Mouse (Mus musculus) heart, embryonic 15.5 days (tissue): ENCODE measurements at regions not wholly inside any gene's neighbourhood (a gene's known extent, or its start where the extent isn't known, plus 50 kb on each side); places are given as distances from the start of the nearest gene placed in this dataset.
A peak's percentile ranks its signal among the peaks of the same experiment; 100 is the strongest.

ENCODE experiments used
- ATAC-seq: fragments of 200-750 bp; cut with Nextera tagmentation; replicated peaks from 2 replicates; pipeline ENCODE4 v1.8.0; 2017; ENCODE audit warnings: low read depth, moderate TSS enrichment; ENCODE audit not compliant: insufficient number of reproducible peaks, insufficient read depth, low FRiP score
- H3K27ac ChIP-seq: fragments of 300-500 bp; sonication (generic); 2 replicates; pipeline ENCODE4 v1.5.1; 2015; ENCODE audit warnings: mild to moderate bottlenecking, inconsistent platforms
- H3K27me3 ChIP-seq: fragments of 300-500 bp; sonication (generic); 2 replicates; pipeline ENCODE4 v1.6.1; 2015; ENCODE audit warnings: inconsistent platforms
- H3K36me3 ChIP-seq: fragments of 300-500 bp; sonication (generic); 2 replicates; pipeline ENCODE4 v1.6.1; 2015; ENCODE audit warnings: mild to moderate bottlenecking, inconsistent platforms
- H3K4me1 ChIP-seq: fragments of 300-500 bp; sonication (generic); replicated peaks from 2 replicates; pipeline ENCODE4 v1.6.1; 2015; ENCODE audit warnings: inconsistent platforms
- H3K4me2 ChIP-seq: fragments of 300-500 bp; sonication (generic); 2 replicates; pipeline ENCODE4 v1.6.1; 2015; ENCODE audit warnings: inconsistent platforms, mild to moderate bottlenecking, moderate library complexity
- H3K4me3 ChIP-seq: fragments of 300-500 bp; sonication (generic); 2 replicates; pipeline ENCODE4 v1.5.1; 2015; ENCODE audit warnings: mild to moderate bottlenecking, inconsistent platforms
- H3K9ac ChIP-seq: fragments of 300-500 bp; sonication (generic); 2 replicates; pipeline ENCODE4 v1.6.1; 2015; ENCODE audit warnings: mild to moderate bottlenecking, inconsistent platforms
- H3K9me3 ChIP-seq: fragments of 300-500 bp; sonication (generic); replicated peaks from 2 replicates; pipeline ENCODE4 v1.6.1; 2016; ENCODE audit warnings: inconsistent platforms
- WGBS: fragments of 180-500 bp; shearing (Covaris S2); methylation state at CpG from one replicate; pipeline ENCODE4 v1.1.7; 2015; ENCODE audit warnings: mixed read lengths; 5-methylcytosine and 5-hydroxymethylcytosine counted together

DNA sequence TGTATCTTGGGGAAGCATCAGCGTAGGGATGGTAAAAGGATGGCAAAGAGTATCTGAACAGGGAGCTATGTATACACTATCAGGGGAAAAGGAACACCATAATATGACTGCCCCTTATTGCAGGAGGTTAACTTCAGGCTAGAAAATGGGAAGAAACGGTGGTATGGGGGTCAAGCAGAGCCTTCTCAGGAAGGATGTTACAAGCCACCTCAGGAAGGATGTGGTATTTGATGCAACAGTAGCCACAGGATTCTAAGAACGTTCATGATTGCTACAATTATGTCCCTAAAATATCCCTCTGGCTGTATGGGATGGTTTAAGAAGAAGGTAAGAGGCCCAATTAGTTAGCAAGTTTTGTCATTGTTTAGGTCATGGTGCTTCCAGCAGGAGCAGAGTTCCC lies 249.5 kb downstream of the Inhba start:
- Histone ChIP-seq H3K9me3 (no peaks in the 10 kb centered on the region), H3K36me3 (no peaks in the 10 kb centered on the region), H3K27ac (no peak overlapping the region), H3K4me3 (no peak overlapping the region), H3K4me1 (no peaks in the 10 kb centered on the region), H3K27me3 (no peaks in the 10 kb centered on the region), H3K4me2 (no peak overlapping the region), H3K9ac (no peak overlapping the region)
- ATAC-seq = no peak
- 57% methylated on average over 3 of the region's 3 CpGs for WGBS

DNA sequence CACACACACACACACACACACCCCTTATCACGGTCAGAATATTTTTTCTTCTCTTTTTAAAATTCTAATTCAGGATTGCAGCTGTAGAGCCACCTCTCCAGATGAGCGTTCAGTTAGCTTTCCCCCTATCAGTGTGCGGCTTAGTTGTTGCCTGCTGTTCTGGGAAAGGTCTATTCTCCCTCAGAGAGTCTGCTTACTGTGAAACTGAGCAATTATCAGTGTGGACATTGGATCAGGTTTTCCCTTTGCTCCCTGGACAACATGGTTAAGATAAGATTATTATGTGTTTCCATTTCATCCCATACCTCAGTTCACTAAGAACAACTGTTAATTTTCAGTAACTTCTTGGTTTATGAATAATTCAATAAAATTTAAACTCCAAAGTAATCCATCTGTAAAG lies 268.3 kb downstream of the Inhba start:
- no peak overlapping the region for H3K4me2 ChIP-seq
- 42% methylated on average over 3 of the region's 3 CpGs for WGBS
- no peaks in the 10 kb centered on the region for H3K36me3 ChIP-seq
- no peak overlapping the region for H3K27ac ChIP-seq
- H3K27me3 ChIP-seq = no peaks in the 10 kb centered on the region
- H3K4me3 ChIP-seq = no peak overlapping the region
- H3K9ac ChIP-seq = no peak overlapping the region
- peaks cover 15% of the 10 kb centered on the region for H3K4me1 ChIP-seq
- no peak for ATAC-seq
- H3K9me3 ChIP-seq = no peaks in the 10 kb centered on the region

- Histone ChIP-seq H3K27ac (no peak overlapping the region), H3K36me3 (no peaks in the 10 kb centered on the region)
Observed at GRCm38 (mm10) chr13:16280742-16281141, 269.1 kb downstream of the Inhba start.

GRCm38 (mm10) chr13:16281777-16282176 lies 270.1 kb downstream of the Inhba start:
- ATAC-seq = no peak
- peak overlapping the region; percentile 73 for H3K27ac ChIP-seq
- no peaks in the 10 kb centered on the region for H3K36me3 ChIP-seq
- no peak overlapping the region for H3K9ac ChIP-seq
- no peaks in the 10 kb centered on the region for H3K9me3 ChIP-seq
- H3K27me3 ChIP-seq = no peaks in the 10 kb centered on the region
- H3K4me2 ChIP-seq = no peak overlapping the region
- H3K4me3 ChIP-seq = no peak overlapping the region
- peaks cover 15% of the 10 kb centered on the region for H3K4me1 ChIP-seq

More at GRCm38 (mm10) chr13:16280742-16281141, 269.1 kb downstream of the Inhba start:
- Histone ChIP-seq H3K9ac (no peak overlapping the region), H3K4me2 (no peak overlapping the region), H3K9me3 (no peaks in the 10 kb centered on the region), H3K4me1 (peaks cover 15% of the 10 kb centered on the region), H3K27me3 (no peaks in the 10 kb centered on the region), H3K4me3 (no peak overlapping the region)
- WGBS = 26% methylated on average over 2 of the region's 2 CpGs
- no peak for ATAC-seq

DNA sequence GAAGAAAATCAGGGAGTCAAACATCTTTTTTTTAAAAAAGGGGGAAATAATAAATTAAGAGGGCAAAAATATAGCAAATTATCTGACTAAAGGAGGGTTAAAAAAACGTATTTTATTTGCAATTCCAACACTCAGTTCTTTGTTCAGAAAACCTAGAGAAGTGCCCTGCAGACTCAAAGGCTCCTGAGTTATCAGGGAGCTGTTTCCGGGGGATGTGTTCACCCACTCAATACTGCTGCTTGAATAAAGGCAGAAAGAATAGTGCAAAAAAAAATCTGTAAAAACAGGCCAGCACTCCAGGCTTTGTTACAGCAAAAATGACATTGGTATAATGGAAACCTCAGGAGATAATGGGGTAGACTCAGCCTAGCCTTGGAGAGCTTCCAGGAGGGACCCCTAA lies 270.6 kb downstream of the Inhba start:
- no peaks in the 10 kb centered on the region for H3K9me3 ChIP-seq
- peak overlapping the region; percentile 73 for H3K27ac ChIP-seq
- no peak overlapping the region for H3K4me2 ChIP-seq
- H3K36me3 ChIP-seq = no peaks in the 10 kb centered on the region
- no peak overlapping the region for H3K9ac ChIP-seq
- no peak overlapping the region for H3K4me3 ChIP-seq
- peak; percentile 43; the same call in 1 of the 2 replicates for ATAC-seq
- no peaks in the 10 kb centered on the region for H3K27me3 ChIP-seq
- peaks cover 15% of the 10 kb centered on the region for H3K4me1 ChIP-seq
- WGBS = 23% methylated on average over 2 of the region's 2 CpGs

- H3K9ac ChIP-seq = no peak overlapping the region
- H3K4me2 ChIP-seq = no peak overlapping the region
- peaks cover 15% of the 10 kb centered on the region for H3K4me1 ChIP-seq
- H3K27ac ChIP-seq = no peak overlapping the region
- H3K27me3 ChIP-seq = no peaks in the 10 kb centered on the region
- WGBS = 59% methylated on average over 4 of the region's 4 CpGs
- no peaks in the 10 kb centered on the region for H3K36me3 ChIP-seq
- no peaks in the 10 kb centered on the region for H3K9me3 ChIP-seq
- ATAC-seq = no peak
- no peak overlapping the region for H3K4me3 ChIP-seq
Observed at GRCm38 (mm10) chr13:16283336-16283735, 271.7 kb downstream of the Inhba start.

DNA sequence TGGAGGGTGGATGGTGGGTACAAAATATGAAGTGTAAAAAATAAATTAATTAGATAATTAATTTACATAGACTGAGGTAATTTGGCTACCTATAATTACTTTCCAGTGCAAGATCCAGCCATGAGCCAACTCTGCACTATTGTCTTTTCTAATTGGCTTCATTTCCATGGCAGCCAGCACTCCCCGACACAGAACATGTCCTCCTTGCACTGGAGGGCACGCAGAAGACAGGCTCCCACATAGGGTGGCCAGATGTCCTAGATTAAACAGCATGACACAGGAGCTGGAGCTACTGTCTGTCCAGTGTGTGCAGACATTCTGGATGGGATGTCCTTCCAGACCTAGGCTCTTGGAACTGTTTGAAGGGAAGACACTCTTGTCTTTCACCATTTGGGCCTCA lies 278.0 kb downstream of the Inhba start:
- Histone ChIP-seq H3K27ac (no peak overlapping the region), H3K4me3 (no peak overlapping the region), H3K9me3 (no peaks in the 10 kb centered on the region), H3K36me3 (no peaks in the 10 kb centered on the region), H3K9ac (no peak overlapping the region), H3K27me3 (no peaks in the 10 kb centered on the region), H3K4me2 (no peak overlapping the region), H3K4me1 (0 out of 2 replicates have a peak, but pooled peaks cover 6% of the 10 kb centered on the region)
- WGBS = 82% methylated on average over 2 of the region's 2 CpGs
- ATAC-seq = no peak

DNA sequence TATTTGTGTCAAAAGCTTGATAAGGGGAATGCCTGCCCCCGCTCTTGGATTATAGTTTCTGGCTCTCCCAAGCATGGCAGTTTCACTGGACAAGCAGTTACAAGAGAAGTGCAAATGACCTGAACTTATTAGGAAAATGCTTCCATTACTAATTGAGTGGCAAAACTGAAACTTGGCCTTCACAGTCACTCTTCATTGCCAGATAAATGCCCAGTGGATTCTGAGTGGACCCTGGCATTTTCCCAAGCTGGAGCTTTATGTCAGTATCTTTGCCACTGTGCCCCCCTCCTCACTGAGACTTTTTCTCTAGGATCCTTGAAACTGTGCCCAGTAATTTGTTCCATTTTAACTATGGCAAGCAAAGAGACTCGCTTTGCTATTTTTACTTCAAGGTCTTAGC lies 279.1 kb downstream of the Inhba start:
- H3K27ac ChIP-seq = 0 out of 2 replicates have a peak overlapping the region, but pooled peaks have one; percentile 16
- H3K27me3 ChIP-seq = no peaks in the 10 kb centered on the region
- H3K4me1 ChIP-seq = 0 out of 2 replicates have a peak, but pooled peaks cover 6% of the 10 kb centered on the region
- no peak overlapping the region for H3K4me2 ChIP-seq
- ATAC-seq = no peak
- no peak overlapping the region for H3K9ac ChIP-seq
- WGBS = 55% methylated on average over 2 of the region's 2 CpGs
- no peak overlapping the region for H3K4me3 ChIP-seq
- H3K36me3 ChIP-seq = no peaks in the 10 kb centered on the region
- no peaks in the 10 kb centered on the region for H3K9me3 ChIP-seq

DNA sequence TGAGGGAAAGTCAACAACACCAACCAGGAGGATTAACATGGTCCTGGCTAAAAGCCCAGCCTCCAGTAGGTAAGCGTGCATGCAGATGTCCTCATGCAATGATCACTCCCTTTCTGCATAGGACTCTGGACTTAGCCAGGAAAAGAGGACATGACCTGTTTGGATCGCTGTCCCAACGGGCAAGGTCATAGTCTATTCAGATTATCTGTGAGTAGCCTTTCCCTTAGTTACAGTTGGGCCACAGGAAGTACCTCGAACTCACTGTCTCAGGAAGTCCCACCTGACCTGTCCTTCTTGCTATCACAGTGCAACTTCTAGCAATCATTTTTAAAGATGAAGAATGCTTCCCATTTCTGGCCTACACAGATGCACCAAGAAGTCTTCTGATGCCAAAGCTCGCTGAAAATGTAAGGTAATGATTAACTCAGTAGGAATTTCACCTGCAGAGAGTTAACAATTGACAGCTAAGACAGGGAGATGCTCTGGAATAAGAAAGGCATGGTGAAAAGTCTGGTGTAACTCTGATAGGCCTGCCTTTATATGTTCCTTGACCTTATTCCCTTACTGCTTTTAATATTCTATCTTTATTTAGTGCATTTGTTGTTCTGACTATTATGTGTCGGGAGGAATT lies 280.1 kb downstream of the Inhba start:
- 0 out of 2 replicates have a peak, but pooled peaks cover 6% of the 10 kb centered on the region for H3K4me1 ChIP-seq

DNA sequence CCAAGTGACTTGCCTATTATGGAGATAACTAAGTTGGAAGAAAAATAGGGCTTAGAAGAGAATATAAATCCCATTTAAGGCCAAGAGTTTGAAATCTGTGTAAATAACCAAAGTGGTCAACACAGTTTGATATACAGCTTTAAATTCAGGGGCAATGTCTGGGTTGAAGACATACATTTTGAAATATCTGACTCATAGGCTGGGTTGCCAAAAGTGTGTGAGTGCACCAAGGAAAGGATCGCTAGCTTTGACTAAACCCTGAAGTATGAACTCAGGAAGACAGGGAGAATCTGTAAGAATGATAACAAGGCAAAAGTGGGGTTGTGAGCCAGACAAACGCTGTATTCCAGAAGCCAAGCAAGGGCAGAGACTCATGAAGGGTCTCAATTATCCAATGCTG lies 288.1 kb downstream of the Inhba start:
- no peak for ATAC-seq
- Histone ChIP-seq H3K27me3 (no peaks in the 10 kb centered on the region), H3K36me3 (no peaks in the 10 kb centered on the region), H3K4me3 (no peak overlapping the region), H3K4me2 (no peak overlapping the region), H3K9ac (no peak overlapping the region), H3K27ac (no peak overlapping the region), H3K4me1 (no peaks in the 10 kb centered on the region), H3K9me3 (no peaks in the 10 kb centered on the region)
- WGBS = 48% methylated on average over 2 of the region's 2 CpGs

More for the DNA sequence above, 280.1 kb downstream of the Inhba start:
- H3K27ac ChIP-seq = no peak overlapping the region
- no peak overlapping the region for H3K4me3 ChIP-seq
- no peaks in the 10 kb centered on the region for H3K27me3 ChIP-seq
- ATAC-seq = no peak
- no peak overlapping the region for H3K4me2 ChIP-seq
- H3K9ac ChIP-seq = no peak overlapping the region
- H3K9me3 ChIP-seq = no peaks in the 10 kb centered on the region
- 75% methylated on average over 6 of the region's 6 CpGs for WGBS
- H3K36me3 ChIP-seq = no peaks in the 10 kb centered on the region

- 87% methylated on average over 2 of the region's 2 CpGs for WGBS
- no peak overlapping the region for H3K27ac ChIP-seq
- no peaks in the 10 kb centered on the region for H3K27me3 ChIP-seq
- no peak overlapping the region for H3K4me2 ChIP-seq
- H3K9ac ChIP-seq = no peak overlapping the region
- no peaks in the 10 kb centered on the region for H3K9me3 ChIP-seq
- no peaks in the 10 kb centered on the region for H3K36me3 ChIP-seq
- ATAC-seq = no peak
- H3K4me1 ChIP-seq = peaks cover 3% of the 10 kb centered on the region; the same call in 1 of the 2 replicates
- no peak overlapping the region for H3K4me3 ChIP-seq
Observed at GRCm38 (mm10) chr13:16314669-16315068, 303.0 kb downstream of the Inhba start.

DNA sequence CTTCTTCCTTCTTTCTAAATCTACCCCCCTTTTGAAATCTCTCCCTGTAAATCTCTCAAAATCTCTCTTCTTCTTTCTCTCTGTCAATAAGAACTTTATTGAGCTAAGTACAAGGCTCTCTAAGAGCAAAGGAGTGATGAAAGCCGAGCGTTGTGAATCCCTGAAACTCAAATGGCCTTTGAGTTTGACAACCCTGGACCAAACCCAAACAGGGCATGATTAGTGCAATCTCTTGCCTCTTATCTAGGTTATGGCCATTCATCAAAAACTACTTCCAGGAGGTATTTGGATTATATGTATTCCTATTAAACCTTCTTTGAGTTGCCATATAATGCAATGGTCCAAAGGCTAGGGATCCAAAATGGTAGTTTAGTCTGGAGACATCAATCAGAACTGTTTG lies 304.0 kb downstream of the Inhba start:
- no peak overlapping the region for H3K4me2 ChIP-seq
- no peaks in the 10 kb centered on the region for H3K9me3 ChIP-seq
- H3K27ac ChIP-seq = no peak overlapping the region
- no peaks in the 10 kb centered on the region for H3K36me3 ChIP-seq
- H3K9ac ChIP-seq = no peak overlapping the region
- no peaks in the 10 kb centered on the region for H3K27me3 ChIP-seq
- no peak overlapping the region for H3K4me3 ChIP-seq
- WGBS = 71% methylated on average over 2 of the region's 2 CpGs
- H3K4me1 ChIP-seq = peaks cover 3% of the 10 kb centered on the region; the same call in 1 of the 2 replicates
- ATAC-seq = no peak
